Mouse (Mus musculus) activated CD4-positive, CD25-positive, alpha-beta regulatory T cell, adult 4 months (primary cell): ENCODE measurements around the gene Romo1. TPM values are rescaled to one million over a fixed set of nuclear protein-coding genes. Genes with fewer than 3 reads are reported as not detected.
A peak's percentile ranks its signal among the peaks of the same experiment; 100 is the strongest.
"Not testable (repeated sequence)": the region's sequence is repeated elsewhere in the genome, so short reads cannot be mapped to it uniquely, and the experiment has no call there.

Source experiments
- ATAC-seq: one replicate; pipeline ENCODE4 v1.8.0; 2017
- polyA plus RNA-seq, 2 experiments: library from polyadenylated mRNA; unstranded; fragments of 100-300 nt; shearing (Covaris generic); gene quantifications; one replicate each; pipeline ENCODE4 v1.2.1; 2017

Romo1 gene
- polyA plus RNA-seq, 2 experiments from 2014 or later: 150 to 165 TPM

DNA sequence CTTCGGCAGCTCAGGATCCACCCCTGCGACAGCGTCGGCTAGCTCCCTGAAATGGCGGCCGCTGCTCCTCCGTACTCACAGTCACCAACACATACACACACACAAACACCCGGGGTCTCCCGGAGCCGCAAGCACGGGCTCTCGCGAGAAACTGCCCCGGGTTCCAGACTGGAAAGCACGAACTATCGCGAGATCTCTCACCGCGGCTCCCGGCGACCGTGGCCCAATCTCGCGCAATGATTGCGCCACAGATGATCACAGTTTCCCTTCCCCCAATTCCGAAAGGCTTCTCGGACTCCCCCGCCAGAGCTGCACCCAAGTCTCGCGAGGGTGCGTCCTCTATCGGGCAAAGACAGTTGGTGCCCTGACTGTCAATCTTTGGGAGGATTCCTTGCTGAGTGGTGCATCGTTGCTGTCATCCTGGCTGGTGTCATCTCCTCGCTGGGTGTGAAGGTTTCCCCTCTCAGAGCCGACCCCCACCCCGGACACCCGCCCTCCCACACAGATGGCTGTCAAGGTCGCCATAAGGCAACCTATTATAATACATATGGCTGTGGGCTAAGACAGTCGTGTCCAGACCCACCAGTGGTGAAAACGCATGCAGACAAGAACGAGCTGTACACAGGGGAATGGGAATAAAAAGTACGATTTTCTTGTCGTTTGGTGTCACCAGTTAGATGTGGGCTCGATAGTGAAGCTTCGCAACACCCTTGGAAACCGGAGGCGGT, 36.4 kb downstream of the Romo1 start, which contains the start of gene Rbm39:
Rbm39 (minus strand) TSS at position 145 of the 728 bp plus-strand sequence.
- peak; percentile 85 for ATAC-seq

DNA sequence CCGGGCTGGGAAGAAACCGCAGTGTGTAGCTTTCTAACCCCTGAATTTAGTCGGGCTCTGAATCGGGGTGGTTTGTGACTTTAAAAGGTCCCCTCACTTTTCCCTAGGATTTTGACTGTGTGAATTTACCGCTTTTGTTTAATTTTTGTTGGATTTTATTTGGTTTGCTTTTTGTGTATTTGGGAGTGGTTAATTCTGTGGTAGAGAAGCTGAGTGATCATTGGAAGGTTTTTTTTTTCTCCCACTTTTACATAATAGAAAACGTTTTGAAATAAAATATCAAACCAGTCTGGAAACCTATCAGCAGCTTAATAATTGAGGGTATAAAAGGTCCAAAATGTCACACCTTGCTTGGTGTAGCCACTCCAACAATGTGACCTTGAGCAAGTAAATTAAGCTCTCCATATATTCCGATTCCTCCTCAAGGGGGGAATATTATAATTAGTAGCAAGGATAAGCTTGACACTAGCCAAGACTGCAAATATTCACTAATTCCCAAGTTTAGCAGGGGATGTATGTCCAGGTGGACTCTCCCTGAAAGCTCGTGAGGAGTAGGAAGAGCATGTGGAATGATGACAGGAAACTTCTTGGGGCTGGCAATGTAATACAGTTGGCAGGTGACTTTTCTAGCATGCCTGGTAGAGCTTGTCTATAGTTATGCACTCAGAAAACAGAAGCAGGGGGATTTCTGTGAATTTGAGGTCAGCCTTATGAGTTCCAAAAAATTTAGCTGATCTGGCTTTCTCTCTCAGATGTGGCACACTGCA, 37.2 kb downstream of the Romo1 start:
- no peak for ATAC-seq

DNA sequence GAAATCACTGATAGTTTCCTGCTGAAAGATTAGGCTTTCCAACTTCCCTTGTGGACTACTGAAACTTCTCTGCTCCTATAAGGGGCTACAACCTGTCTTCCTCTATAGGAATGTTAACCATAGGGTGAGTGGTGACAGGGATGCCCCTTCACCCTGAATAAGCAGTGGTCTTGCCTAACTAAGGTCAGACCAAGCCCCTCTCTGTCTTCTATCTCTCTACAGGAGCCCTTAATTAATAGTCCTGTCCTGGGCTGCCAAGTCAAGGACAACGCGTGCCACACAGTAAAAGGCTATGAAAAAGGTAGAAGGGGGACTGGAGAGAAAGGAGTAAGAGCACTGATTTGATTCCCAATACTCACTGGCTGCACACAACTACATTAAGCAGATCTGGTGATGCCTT, 37.8 kb downstream of the Romo1 start:
- no peak for ATAC-seq

DNA sequence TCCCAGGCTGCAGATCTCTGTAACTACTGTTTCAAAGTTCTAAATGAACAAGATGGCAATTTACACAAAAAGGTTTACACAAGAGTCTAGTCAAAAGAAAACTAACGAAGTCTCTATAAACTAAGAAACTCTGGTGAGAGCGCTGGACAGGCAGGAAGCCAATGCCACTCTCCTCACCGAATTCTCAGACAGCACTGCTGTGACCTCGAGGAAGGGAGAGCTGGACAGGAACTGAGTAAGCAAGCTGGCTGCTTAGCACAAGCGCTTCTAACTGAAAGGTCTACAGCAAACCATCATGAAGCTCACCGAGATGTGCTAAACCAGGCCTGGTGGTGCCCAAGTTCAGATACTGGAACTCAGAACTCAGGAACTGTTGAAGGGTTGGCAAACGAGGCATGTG, 45.4 kb downstream of the Romo1 start:
- ATAC-seq: not testable (repeated sequence)

DNA sequence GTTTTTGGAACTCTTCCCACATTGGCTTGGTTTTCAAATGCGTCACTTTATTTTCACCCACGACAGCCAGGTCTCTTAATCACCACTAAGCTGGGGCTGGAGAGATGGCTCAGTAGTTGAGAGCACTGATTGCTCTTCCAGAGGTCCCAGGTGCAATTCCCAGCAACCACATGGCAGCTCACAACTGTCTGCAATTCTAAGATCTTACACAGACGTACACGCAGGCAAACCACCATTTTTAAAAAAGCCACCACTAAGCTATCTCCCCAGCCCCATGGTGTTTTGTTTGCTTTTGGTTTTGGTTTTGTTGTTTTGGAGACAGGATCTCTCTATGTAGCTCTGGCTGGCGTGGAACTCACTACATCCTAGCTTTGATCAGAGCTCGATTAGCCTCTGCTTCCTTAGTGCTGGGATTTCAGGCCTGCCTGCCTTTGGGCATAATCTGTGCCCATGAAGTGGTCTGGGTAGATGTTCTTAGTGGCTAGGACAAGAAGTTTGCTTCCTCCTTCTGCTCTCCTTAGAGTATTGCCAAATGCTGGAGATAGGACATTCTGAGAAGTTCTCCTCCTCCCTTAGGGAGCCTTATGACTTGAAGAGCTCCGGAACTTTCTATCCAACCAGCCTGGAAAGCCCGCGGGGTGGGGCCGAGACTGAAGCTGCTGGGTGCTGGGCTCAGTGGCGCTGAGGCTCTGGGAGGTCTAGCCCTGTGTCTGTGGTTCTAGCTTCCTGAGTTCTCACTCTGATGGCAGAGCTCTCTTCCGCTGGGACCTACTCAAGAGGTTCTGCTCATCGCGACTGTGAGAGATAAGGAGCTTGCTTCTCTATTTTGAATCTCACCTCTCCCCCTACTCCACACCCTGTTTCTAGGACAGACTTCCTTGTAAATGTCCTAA, 46.4 kb downstream of the Romo1 start:
- ATAC-seq: peak; percentile 88

DNA sequence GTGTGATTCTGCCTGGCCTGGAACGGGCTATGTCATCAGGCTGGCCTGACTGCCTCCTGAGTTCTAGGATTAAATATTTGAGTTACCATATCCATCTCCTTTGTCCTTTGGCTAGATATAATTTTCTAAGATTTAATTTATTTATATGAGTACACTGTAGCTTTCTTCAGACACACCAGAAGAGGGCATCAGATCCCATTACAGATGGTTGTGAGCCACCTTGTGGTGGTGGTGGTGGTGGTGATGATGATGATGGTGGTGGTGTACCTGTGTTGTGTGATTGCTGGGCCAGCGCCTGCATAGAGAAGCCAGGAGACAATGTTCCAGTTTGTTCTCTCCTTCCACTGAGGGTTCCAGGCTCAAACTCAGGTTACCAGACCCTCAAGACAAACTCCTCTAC, 47.7 kb downstream of the Romo1 start:
- ATAC-seq: no peak

DNA sequence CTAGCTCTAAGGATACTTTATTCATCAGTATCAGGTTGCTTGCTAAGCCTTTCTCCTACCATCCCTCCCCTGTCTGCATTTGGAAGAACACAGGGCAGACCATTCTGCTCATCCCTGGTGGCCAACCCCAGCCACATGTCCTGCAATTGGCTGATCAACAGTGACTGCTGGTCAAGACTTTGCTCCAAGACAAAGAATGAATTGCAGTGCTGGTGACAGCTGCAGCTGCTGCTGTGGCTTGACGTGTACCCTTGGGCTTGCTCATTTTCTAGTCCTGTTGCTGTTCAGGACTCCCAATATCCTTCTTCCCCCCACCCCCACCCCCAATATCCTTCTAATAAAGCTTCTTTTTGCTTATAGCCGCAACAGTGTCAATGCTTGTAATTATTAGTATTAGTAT, 48.2 kb downstream of the Romo1 start:
- ATAC-seq: no peak

DNA sequence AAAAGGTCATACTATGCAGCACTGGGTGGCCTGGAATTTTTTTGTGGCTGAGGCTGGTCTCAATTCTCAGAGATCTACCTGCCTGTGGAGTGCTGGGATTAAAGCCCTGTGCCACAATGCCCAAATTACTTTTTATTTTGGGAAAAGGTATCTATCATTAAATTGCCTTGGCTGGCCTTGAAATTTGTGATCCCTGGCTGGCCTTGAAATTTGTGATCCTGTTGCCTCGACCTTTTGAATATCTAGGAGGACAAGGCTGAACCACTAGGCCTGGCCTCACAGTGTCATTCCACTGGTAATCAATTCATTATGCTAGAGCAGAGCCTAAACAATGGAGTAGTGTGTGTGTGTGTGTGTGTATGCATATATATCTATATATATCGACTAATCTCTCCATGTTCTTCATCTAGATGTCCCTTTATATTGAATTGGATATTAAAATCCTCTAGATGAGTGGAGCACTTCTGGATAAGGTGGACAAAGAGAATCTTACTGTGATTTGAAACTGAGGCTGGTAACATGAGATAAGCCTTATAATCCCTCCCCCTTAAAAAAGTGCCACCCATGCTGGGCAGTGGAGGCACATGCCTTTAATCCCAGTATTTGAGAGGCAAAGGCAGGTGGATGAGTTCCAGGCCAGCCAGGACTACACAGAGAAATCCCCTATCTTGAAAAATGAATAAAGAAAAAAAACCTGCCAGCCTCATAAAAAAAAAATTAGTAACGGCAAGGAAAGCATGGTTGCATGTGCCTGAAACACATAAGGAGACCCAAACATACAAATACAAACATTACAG, 49.4 kb downstream of the Romo1 start:
- no peak for ATAC-seq

DNA sequence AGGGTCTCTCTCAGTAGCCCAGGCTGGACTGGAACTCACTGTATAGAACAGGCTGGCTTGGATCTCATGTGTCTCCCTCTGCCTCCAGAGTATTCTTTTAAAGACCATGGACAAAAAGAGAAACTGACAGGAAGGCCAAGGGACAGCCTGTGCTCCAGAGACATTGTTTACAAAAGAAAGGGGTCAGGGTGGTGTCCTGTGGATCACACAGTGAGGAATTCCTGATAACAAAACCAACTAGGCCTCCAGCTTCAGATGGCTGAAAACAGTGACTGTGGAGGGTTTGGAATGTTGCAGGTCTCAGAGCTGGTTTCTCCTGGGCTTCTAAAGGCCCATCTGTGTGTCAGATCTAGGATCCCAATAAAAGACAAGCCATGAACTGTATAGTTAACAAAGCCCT, 50.7 kb downstream of the Romo1 start:
- no peak for ATAC-seq

Other genes starting within 250 kb of the Romo1 start
- gene Uqcc1, start 213.7 kb upstream of the Romo1 start, polyA plus RNA-seq: 10 to 100 TPM; 23.1 to 34.2 TPM
- not detected for gene Gm15557, start 203.3 kb upstream of the Romo1 start, polyA plus RNA-seq
- not detected for gene Gdf5, start 198.7 kb upstream of the Romo1 start, polyA plus RNA-seq
- 10 to 100 TPM; 44.8 to 51.3 TPM for gene Cep250, start 187.6 kb upstream of the Romo1 start, polyA plus RNA-seq
- 1 to 10 TPM; 1.6 TPM for gene 6430550D23Rik, start 136.1 kb upstream of the Romo1 start, polyA plus RNA-seq
- gene Ergic3, start 136.0 kb upstream of the Romo1 start, polyA plus RNA-seq: 100 to 1,000 TPM; 113 to 142 TPM
- gene Fer1l4, start 91.1 kb upstream of the Romo1 start, polyA plus RNA-seq: not detected
- gene Spag4, start 78.9 kb upstream of the Romo1 start, polyA plus RNA-seq: not detected
- gene Cpne1, start 32.1 kb upstream of the Romo1 start, polyA plus RNA-seq: 10 to 100 TPM; 46.1 to 54.1 TPM
- gene Rbm12, start 32.1 kb upstream of the Romo1 start, polyA plus RNA-seq: 10 to 100 TPM; 16.2 to 18.7 TPM
- 1 to 10 TPM; 6.0 to 8.8 TPM for gene Gm28036, start 16.9 kb upstream of the Romo1 start, polyA plus RNA-seq
- 10 to 100 TPM; 40.6 to 45.9 TPM for gene Nfs1, start 147 bp downstream of the Romo1 start, polyA plus RNA-seq
- gene Rbm39, start 36.2 kb downstream of the Romo1 start, polyA plus RNA-seq: 100 to 1,000 TPM; 578 to 629 TPM
- 10 to 100 TPM; 56.4 to 77.6 TPM for gene Phf20, start 52.4 kb downstream of the Romo1 start, polyA plus RNA-seq
- gene Cnbd2, start 168.3 kb downstream of the Romo1 start, polyA plus RNA-seq: 1 to 10 TPM; 3.1 to 6.4 TPM
- gene Scand1, start 168.7 kb downstream of the Romo1 start, polyA plus RNA-seq: 1 to 10 TPM; 2.9 to 3.7 TPM